Mouse (Mus musculus) kidney, embryonic 16.5 days (tissue): ENCODE data around the gene E330009J07Rik. TPM values are rescaled to one million over a fixed set of nuclear protein-coding genes. Genes with fewer than 3 reads are reported as not detected.

Experiments
- ATAC-seq: fragments of 200-750 bp; cut with Nextera tagmentation; 2 replicates; pipeline ENCODE4 v1.8.0; 2017; ENCODE audit warnings: moderate TSS enrichment; ENCODE audit not compliant: low FRiP score, low TSS enrichment
- H3K27ac ChIP-seq: fragments of 300-500 bp; sonication (generic); 2 replicates; pipeline ENCODE4 v1.5.1; 2014; ENCODE audit warnings: low read length
- H3K27me3 ChIP-seq: fragments of 300-500 bp; sonication (generic); 2 replicates; pipeline ENCODE4 v1.6.1; 2014; ENCODE audit warnings: low read length, control low read depth, mixed read lengths; ENCODE audit not compliant: insufficient read depth
- H3K36me3 ChIP-seq: fragments of 300-500 bp; sonication (generic); 2 replicates; pipeline ENCODE4 v1.6.1; 2014; ENCODE audit warnings: low read length, control low read depth, mixed read lengths; ENCODE audit not compliant: insufficient read depth
- H3K4me1 ChIP-seq: fragments of 300-500 bp; sonication (generic); 2 replicates; pipeline ENCODE4 v1.6.1; 2014; ENCODE audit warnings: low read length, control low read depth, mixed read lengths; ENCODE audit not compliant: insufficient read depth
- H3K4me2 ChIP-seq: fragments of 300-500 bp; sonication (generic); replicated peaks from 2 replicates; pipeline ENCODE4 v1.6.1; 2014; ENCODE audit warnings: low read depth, low read length
- H3K4me3 ChIP-seq: fragments of 300-500 bp; sonication (generic); 2 replicates; pipeline ENCODE4 v1.5.1; 2014; ENCODE audit warnings: mild to moderate bottlenecking, low read length
- H3K9ac ChIP-seq: fragments of 300-500 bp; sonication (generic); replicated peaks from 2 replicates; pipeline ENCODE4 v1.6.1; 2014; ENCODE audit warnings: low read length
- H3K9me3 ChIP-seq: fragments of 300-500 bp; sonication (generic); 2 replicates; pipeline ENCODE4 v1.6.1; 2016; ENCODE audit warnings: low read length, control low read depth
- WGBS: fragments of 180-500 bp; shearing (Covaris S2); extraction: QIAGEN DNeasy Blood & Tissue Kit; methylation state at CpG from one replicate; pipeline ENCODE4 v1.1.7; 2014; 5-methylcytosine and 5-hydroxymethylcytosine counted together
- polyA plus RNA-seq: library from polyadenylated mRNA; unstranded; fragments of >200 nt; fragmentation: Nextera tagmentation; extraction: Ambion mirVana; gene quantifications from 2 replicates; pipeline ENCODE4 v1.2.1, GENCODE M21; 2015

The E330009J07Rik gene
- polyA plus RNA-seq, 1 experiment from 2014 or later: 10.5 TPM

DNA sequence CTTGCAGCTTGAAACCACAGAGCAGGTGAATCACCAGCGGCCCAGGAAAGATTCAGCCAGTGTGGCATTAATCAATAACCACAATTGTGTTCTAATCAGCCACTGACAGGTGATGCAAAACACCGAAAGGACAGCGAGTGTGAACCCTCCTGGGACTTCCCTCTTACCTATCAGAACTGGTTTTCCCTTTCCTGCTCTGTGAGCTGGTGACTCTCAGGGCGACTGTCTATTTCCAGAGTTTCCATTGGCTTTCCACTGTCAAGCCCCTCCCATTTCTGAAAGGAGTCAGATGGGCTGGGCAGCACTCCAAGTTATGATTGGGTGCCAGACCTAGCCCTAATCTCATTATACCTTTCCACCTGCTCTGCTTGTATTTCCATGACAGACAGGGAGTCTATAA lies 4.6 kb downstream of the E330009J07Rik start:
- Histone ChIP-seq H3K4me1 (peaks cover 16% of the 10 kb centered on the region), H3K4me2 (no peak overlapping the region), H3K36me3 (no peaks in the 10 kb centered on the region), H3K9ac (no peak overlapping the region), H3K27ac (no peak overlapping the region), H3K9me3 (no peaks in the 10 kb centered on the region), H3K27me3 (no peaks in the 10 kb centered on the region; the same call in 1 of the 2 replicates), H3K4me3 (no peak overlapping the region)
- WGBS: 68% methylated on average over 4 of the region's 4 CpGs
- no peak for ATAC-seq

DNA sequence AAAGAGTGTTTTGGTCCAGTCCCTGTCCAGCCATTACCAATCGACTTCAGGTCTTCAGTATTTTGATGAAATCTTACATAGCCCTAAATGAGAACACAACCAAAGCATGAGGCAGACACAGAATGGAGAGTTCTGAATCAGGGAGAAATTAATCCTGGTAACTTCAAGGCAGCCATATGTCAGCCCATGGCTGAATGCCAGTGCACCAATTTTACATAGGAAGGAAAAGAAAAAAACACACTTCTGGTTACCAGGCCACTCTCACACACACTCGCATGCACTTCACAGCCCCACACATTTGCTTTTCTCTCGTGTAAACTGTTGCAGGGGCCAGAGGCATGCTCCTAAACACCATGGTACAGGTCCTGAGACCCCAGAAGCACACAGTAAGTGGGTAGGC lies 5.1 kb downstream of the E330009J07Rik start:
- Histone ChIP-seq H3K36me3 (no peaks in the 10 kb centered on the region), H3K27ac (no peak overlapping the region), H3K4me3 (no peak overlapping the region), H3K27me3 (no peaks in the 10 kb centered on the region; the same call in 1 of the 2 replicates), H3K4me1 (peaks cover 14% of the 10 kb centered on the region), H3K9me3 (no peaks in the 10 kb centered on the region), H3K9ac (no peak overlapping the region), H3K4me2 (no peak overlapping the region)
- 76% methylated on average over 3 of the region's 3 CpGs for WGBS
- ATAC-seq: no peak

DNA sequence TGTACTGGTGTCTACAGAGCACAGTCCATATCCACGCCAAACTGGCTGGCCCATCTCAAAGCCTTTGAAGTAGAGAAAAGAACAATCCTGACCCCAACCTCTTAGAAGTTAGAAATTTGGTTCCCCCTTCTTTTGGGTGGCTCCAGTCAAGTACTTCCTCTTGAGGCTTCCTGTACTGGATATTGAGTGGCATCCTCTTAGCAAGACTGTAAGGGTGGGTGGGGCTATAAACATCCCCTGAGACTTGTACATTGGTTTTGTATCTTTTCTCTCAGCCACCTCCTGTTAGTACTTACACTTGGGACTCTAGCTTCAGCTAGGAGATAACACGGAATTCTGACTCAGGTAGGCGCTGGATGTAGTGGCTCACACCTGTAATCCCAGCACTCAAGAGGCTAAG lies 5.7 kb downstream of the E330009J07Rik start:
- Histone ChIP-seq H3K27ac (no peak overlapping the region), H3K4me2 (no peak overlapping the region), H3K27me3 (no peaks in the 10 kb centered on the region; the same call in 1 of the 2 replicates), H3K4me3 (no peak overlapping the region), H3K4me1 (peaks cover 14% of the 10 kb centered on the region), H3K9ac (no peak overlapping the region), H3K36me3 (no peaks in the 10 kb centered on the region), H3K9me3 (no peaks in the 10 kb centered on the region)
- ATAC-seq: no peak
- WGBS: 90% methylated on average over 3 of the region's 3 CpGs

DNA sequence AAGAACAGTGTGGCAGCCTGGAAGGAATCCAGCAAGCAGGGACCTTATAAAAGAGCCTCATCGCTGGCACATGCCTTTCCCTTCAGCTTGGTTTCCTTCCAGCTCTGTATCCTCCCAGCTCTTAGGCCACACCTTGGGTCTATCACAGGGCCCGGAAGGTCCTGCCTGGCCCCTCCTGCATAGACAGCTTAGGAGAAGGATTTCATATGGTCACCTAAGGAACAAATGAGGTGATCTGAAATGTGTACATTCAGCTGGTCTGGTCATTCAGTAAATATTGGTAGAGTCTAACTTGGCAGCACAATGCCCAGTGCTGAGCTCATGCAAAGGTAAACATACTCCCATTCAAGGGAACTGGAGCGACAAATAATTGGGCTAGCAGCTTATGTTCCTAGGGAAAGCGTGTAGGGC lies 6.4 kb downstream of the E330009J07Rik start:
- Histone ChIP-seq H3K9me3 (no peaks in the 10 kb centered on the region), H3K27ac (no peak overlapping the region), H3K36me3 (no peaks in the 10 kb centered on the region), H3K4me2 (no peak overlapping the region), H3K4me3 (no peak overlapping the region), H3K27me3 (no peaks in the 10 kb centered on the region; the same call in 1 of the 2 replicates), H3K4me1 (peaks cover 9% of the 10 kb centered on the region), H3K9ac (no peak overlapping the region)
- peak; percentile 29; the same call in 1 of the 2 replicates for ATAC-seq
- WGBS: 68% methylated on average over 4 of the region's 4 CpGs

DNA sequence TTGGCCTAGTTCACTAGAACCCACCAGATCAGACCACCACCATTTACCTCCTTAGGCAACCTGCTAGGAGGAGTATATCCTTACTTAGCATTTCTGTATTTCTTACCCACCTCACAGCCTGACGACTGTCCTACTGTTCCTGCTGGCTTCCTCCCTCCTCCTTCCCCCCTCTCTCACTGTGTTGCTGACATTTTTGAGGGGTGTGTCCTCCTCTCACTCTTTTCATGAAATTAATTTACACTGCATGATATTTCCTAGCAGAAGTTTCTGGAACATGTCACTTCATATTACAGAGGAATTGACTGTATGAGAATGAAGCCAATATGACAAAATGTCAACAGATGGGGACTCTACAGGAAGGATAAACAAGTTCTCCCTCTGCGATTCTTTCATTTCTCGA lies 7.2 kb downstream of the E330009J07Rik start:
- peaks cover 4% of the 10 kb centered on the region; the same call in 1 of the 2 replicates for H3K4me1 ChIP-seq
- WGBS: 74% methylated on average over 3 of the region's 3 CpGs
- no peak overlapping the region for H3K9ac ChIP-seq
- no peak overlapping the region for H3K4me2 ChIP-seq
- no peak for ATAC-seq
- H3K4me3 ChIP-seq: no peak overlapping the region
- H3K9me3 ChIP-seq: no peaks in the 10 kb centered on the region
- H3K27ac ChIP-seq: no peak overlapping the region
- H3K27me3 ChIP-seq: no peaks in the 10 kb centered on the region
- no peaks in the 10 kb centered on the region for H3K36me3 ChIP-seq

DNA sequence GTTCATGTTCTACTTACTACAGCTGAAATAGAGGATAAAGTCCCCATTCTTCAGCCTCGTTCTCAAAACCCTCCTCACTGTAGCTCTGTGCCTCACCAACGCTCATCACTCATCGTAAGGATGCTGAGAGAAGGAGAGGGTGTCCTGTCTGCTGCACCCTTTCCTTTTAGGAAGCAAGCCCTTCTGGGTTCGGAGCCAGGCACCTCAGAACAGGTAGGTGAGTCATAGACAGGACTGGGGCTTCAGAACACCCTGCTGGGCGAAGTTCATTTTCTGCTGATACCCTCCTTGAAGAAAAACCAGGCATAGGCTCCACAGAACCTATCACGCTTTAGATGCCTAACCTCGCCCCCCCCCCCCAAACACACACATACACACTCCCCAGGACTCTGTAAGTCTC lies 8.5 kb downstream of the E330009J07Rik start:
- H3K36me3 ChIP-seq: no peaks in the 10 kb centered on the region
- no peaks in the 10 kb centered on the region for H3K27me3 ChIP-seq
- no peak overlapping the region for H3K4me3 ChIP-seq
- H3K27ac ChIP-seq: no peak overlapping the region
- H3K9ac ChIP-seq: no peak overlapping the region
- no peak overlapping the region for H3K4me2 ChIP-seq
- peaks cover 4% of the 10 kb centered on the region; the same call in 1 of the 2 replicates for H3K4me1 ChIP-seq
- WGBS: 87% methylated on average over 7 of the region's 7 CpGs
- no peak for ATAC-seq
- H3K9me3 ChIP-seq: no peaks in the 10 kb centered on the region

DNA sequence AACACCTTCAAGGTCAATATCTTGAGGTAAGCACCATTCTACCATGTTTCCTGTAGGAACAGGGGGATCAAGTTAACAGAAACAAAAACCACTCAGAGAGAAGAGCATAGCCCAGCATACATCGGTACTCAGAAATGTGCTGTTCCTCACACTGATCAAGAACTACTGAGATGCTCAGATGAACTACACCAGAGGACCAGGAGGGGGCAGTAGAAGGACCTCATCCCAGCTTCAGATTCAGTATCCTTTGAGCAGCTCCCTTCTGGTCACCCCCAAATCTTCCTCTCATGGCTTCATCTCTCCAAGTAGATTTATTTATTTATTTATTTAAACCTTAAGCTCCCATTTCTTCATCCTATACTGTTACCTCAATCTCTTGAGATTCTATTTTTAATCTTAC lies 12.2 kb downstream of the E330009J07Rik start:
- H3K9me3 ChIP-seq: no peaks in the 10 kb centered on the region
- H3K36me3 ChIP-seq: peaks cover 4% of the 10 kb centered on the region; the same call in 1 of the 2 replicates
- H3K27ac ChIP-seq: no peak overlapping the region
- no peak overlapping the region for H3K4me3 ChIP-seq
- no peak overlapping the region for H3K9ac ChIP-seq
- H3K4me1 ChIP-seq: no peaks in the 10 kb centered on the region
- H3K27me3 ChIP-seq: no peaks in the 10 kb centered on the region
- no peak for ATAC-seq
- WGBS: 64% methylated on average over 1 of the region's 1 CpGs
- H3K4me2 ChIP-seq: no peak overlapping the region

DNA sequence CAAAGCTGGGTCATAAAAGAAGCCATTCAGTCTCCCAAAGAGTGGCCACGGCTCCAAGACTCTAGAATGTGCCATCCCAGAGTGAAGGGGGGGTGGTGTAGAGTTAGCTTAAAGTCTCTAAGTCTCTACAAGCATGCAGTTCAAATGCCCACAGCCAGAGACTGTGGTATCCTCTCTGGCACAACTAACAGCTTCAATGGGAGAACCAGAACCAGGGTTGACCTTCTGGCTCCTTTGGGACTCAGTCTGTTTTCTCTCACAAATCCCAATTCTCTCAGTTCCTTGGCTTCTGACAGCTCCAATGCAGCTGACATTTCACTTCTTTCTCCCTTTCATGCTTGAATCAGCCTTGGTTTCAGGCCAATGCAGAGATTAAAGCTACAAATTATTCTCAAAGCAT lies 12.9 kb downstream of the E330009J07Rik start:
- Histone ChIP-seq H3K27me3 (no peaks in the 10 kb centered on the region), H3K4me1 (no peaks in the 10 kb centered on the region), H3K27ac (no peak overlapping the region), H3K4me3 (no peak overlapping the region), H3K36me3 (peaks cover 4% of the 10 kb centered on the region; the same call in 1 of the 2 replicates), H3K4me2 (no peak overlapping the region), H3K9me3 (no peaks in the 10 kb centered on the region), H3K9ac (no peak overlapping the region)
- 75% methylated on average over 1 of the region's 1 CpGs for WGBS
- ATAC-seq: no peak

DNA sequence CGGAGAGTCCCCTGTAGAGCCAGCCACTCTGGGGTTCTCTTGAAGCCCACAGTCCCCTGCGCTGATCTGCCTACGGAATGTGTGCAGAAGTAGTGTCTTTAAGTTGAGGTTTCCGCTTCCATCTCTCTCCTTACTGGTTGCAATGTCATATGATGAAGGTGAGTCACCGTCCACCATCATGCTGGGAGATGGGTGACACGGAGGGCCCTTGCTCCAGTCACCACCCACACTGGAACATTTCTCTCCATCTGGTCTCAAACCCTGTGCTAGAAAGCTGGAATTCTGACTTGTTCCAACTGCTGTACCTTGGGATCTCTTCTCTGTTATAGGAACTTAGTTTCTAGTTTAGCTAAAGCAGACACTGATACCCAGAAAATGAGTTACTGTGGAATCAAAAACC lies 14.8 kb downstream of the E330009J07Rik start:
- 96% methylated on average over 6 of the region's 6 CpGs for WGBS
- ATAC-seq: no peak

DNA sequence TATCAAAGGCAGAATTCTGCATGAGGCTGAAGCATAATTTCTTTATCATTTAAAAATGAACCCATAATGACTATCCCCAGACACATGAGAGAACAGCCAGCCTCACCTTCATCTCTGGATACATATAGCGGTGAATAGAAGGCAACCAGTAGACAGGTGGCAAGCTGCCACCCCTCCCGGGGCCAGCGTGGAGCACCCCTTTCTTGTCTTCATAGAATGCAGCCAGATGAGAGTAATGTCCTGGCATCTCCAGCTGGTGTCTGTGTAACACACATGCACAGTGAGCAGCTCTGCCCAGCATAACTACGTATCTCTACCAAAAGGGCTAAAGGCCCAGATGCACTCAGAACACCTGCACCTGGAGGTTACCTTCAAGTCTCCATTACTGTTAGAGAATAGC lies 17.5 kb downstream of the E330009J07Rik start:
- no peaks in the 10 kb centered on the region for H3K27me3 ChIP-seq
- 93% methylated on average over 4 of the region's 4 CpGs for WGBS
- no peak overlapping the region for H3K9ac ChIP-seq
- no peak overlapping the region for H3K4me3 ChIP-seq
- no peaks in the 10 kb centered on the region for H3K4me1 ChIP-seq
- H3K27ac ChIP-seq: no peak overlapping the region
- no peak overlapping the region for H3K4me2 ChIP-seq
- no peak for ATAC-seq
- peaks cover 4% of the 10 kb centered on the region; the same call in 1 of the 2 replicates for H3K36me3 ChIP-seq
- no peaks in the 10 kb centered on the region for H3K9me3 ChIP-seq

More for the DNA sequence above, 14.8 kb downstream of the E330009J07Rik start:
- Histone ChIP-seq H3K27ac (no peak overlapping the region), H3K36me3 (peaks cover 4% of the 10 kb centered on the region; the same call in 1 of the 2 replicates), H3K4me1 (no peaks in the 10 kb centered on the region), H3K4me3 (no peak overlapping the region), H3K9ac (no peak overlapping the region), H3K4me2 (no peak overlapping the region), H3K27me3 (no peaks in the 10 kb centered on the region), H3K9me3 (no peaks in the 10 kb centered on the region)
